Mouse (Mus musculus) megakaryocyte, embryonic 14.5 days (primary cell): ENCODE measurements around the gene Syne3.

Source experiments
- FLI1 ChIP-seq: IDR thresholded peaks from 2 replicates; pipeline ENCODE4 v1.6.1; 2012; ENCODE audit warnings: low read length, inconsistent platforms, mixed read lengths
- GATA1 ChIP-seq: IDR thresholded peaks from 3 replicates; pipeline ENCODE4 v1.6.1; 2012; ENCODE audit warnings: mixed read lengths, low read length, inconsistent platforms, borderline replicate concordance

DNA sequence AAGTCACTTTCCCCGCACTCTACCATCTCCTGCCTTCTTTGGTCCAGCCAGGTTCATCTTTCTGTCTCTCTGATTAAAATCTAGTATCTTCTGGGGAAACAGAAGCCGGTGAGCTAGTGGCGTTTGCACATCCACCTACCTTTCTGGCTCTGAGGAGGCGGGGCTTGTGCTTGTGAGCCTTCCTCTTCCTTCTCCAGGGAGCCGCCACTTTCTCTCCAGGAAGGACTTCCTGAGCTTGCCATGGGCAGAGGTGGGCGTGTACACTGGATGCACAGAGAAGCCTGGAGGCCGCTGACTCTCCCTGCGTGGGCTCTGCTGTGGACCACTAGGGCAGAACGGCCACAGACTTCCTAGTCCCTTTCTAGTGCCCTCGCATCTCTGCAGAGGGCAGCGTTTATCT is 110.4 kb downstream of the Syne3 start:
- TF ChIP-seq GATA1: no peak
- no peak for TF ChIP-seq FLI1
